Mouse (Mus musculus): ENCODE data around the gene Pgm1. TPM values are rescaled to one million over a fixed set of nuclear protein-coding genes. Genes with fewer than 3 reads are reported as not detected.

Gene Pgm1
- polyA plus RNA-seq, 1 experiment from 2014 or later = 110 TPM

GRCm38 (mm10) chr4:99936278-99936677, 7.1 kb downstream of the Pgm1 start:
- H3K4me1 ChIP-seq = 0 out of 2 replicates have a peak, but pooled peaks cover under 1% of the 10 kb centered on the region
- H3K36me3 ChIP-seq = peaks cover 9% of the 10 kb centered on the region; the same call in 1 of the 2 replicates
- no peak for ATAC-seq (ENCODE audit: insufficient read depth, low FRiP score, low read depth)
- H3K4me2 ChIP-seq = no peak overlapping the region
- H3K27me3 ChIP-seq (replicated peaks) = no peaks in the 10 kb centered on the region
- H3K9ac ChIP-seq = no peak overlapping the region
- WGBS = 87% methylated on average over 5 of the region's 5 CpGs
- no peaks in the 10 kb centered on the region for H3K9me3 ChIP-seq
- H3K4me3 ChIP-seq (replicated peaks) = no peak overlapping the region
- no peak overlapping the region for H3K27ac ChIP-seq

- Histone ChIP-seq H3K36me3 (peaks cover 6% of the 10 kb centered on the region; the same call in 1 of the 2 replicates), H3K4me1 (0 out of 2 replicates have a peak, but pooled peaks cover 2% of the 10 kb centered on the region), H3K9me3 (no peaks in the 10 kb centered on the region), H3K4me3 (replicated peaks) (no peak overlapping the region), H3K27ac (no peak overlapping the region), H3K4me2 (no peak overlapping the region), H3K27me3 (replicated peaks) (no peaks in the 10 kb centered on the region), H3K9ac (no peak overlapping the region)
- WGBS = 54% methylated on average over 16 of the region's 16 CpGs
- ATAC-seq (ENCODE audit: insufficient read depth, low FRiP score, low read depth) = no peak
Measured at GRCm38 (mm10) chr4:99939711-99940505, 10.7 kb downstream of the Pgm1 start.

- Histone ChIP-seq H3K4me3 (replicated peaks) (no peak overlapping the region), H3K9ac (no peak overlapping the region), H3K27me3 (replicated peaks) (no peaks in the 10 kb centered on the region), H3K9me3 (no peaks in the 10 kb centered on the region), H3K4me2 (no peak overlapping the region), H3K27ac (no peak overlapping the region), H3K4me1 (0 out of 2 replicates have a peak, but pooled peaks cover 2% of the 10 kb centered on the region), H3K36me3 (no peaks in the 10 kb centered on the region)
- ATAC-seq (ENCODE audit: insufficient read depth, low FRiP score, low read depth) = no peak
- WGBS = 66% methylated on average over 10 of the region's 10 CpGs
Measured at GRCm38 (mm10) chr4:99941655-99942414, 12.6 kb downstream of the Pgm1 start.

- no peak overlapping the region for H3K9ac ChIP-seq
- 0 out of 2 replicates have a peak, but pooled peaks cover 2% of the 10 kb centered on the region for H3K4me1 ChIP-seq
- 68% methylated on average over 2 of the region's 2 CpGs for WGBS
- H3K36me3 ChIP-seq = no peaks in the 10 kb centered on the region
- H3K27ac ChIP-seq = no peak overlapping the region
- no peak for ATAC-seq (ENCODE audit: insufficient read depth, low FRiP score, low read depth)
- no peak overlapping the region for H3K4me3 ChIP-seq (replicated peaks)
- H3K27me3 ChIP-seq (replicated peaks) = no peaks in the 10 kb centered on the region
- no peak overlapping the region for H3K4me2 ChIP-seq
- H3K9me3 ChIP-seq = no peaks in the 10 kb centered on the region
Measured at GRCm38 (mm10) chr4:99944606-99945005, 15.4 kb downstream of the Pgm1 start.

DNA sequence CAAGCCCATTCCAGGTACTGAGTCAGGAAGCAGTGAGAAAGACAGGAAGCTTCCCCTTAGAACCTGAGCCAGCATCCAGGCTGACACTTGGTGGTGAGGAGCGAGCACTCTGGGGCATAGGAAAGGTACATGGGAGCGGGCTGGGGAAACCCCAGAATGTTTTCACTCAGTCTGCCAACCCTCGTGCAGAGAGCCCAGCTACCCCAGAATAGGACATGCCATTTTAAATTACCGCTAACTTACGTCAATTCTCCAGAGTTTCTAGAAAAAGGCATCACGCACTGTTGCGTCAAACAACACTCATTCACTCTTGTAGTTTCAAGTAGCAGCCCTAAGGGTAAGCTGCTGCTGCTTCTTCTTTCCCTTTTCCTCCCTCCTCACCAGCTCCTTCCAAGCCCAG, 15.8 kb downstream of the Pgm1 start:
- no peaks in the 10 kb centered on the region for H3K27me3 ChIP-seq (replicated peaks)
- H3K4me3 ChIP-seq (replicated peaks) = no peak overlapping the region
- WGBS = 87% methylated on average over 7 of the region's 7 CpGs
- no peak overlapping the region for H3K4me2 ChIP-seq
- 0 out of 2 replicates have a peak, but pooled peaks cover 2% of the 10 kb centered on the region for H3K4me1 ChIP-seq
- H3K36me3 ChIP-seq = no peaks in the 10 kb centered on the region
- no peaks in the 10 kb centered on the region for H3K9me3 ChIP-seq
- H3K27ac ChIP-seq = no peak overlapping the region
- H3K9ac ChIP-seq = no peak overlapping the region
- ATAC-seq (ENCODE audit: insufficient read depth, low FRiP score, low read depth) = no peak

GRCm38 (mm10) chr4:99946516-99946915, 17.3 kb downstream of the Pgm1 start:
- no peaks in the 10 kb centered on the region for H3K36me3 ChIP-seq
- 85% methylated on average over 2 of the region's 2 CpGs for WGBS
- ATAC-seq (ENCODE audit: insufficient read depth, low FRiP score, low read depth) = no peak
- 0 out of 2 replicates have a peak, but pooled peaks cover 2% of the 10 kb centered on the region for H3K4me1 ChIP-seq
- H3K4me2 ChIP-seq = no peak overlapping the region
- H3K4me3 ChIP-seq (replicated peaks) = no peak overlapping the region
- H3K27ac ChIP-seq = no peak overlapping the region
- H3K27me3 ChIP-seq (replicated peaks) = no peaks in the 10 kb centered on the region
- no peak overlapping the region for H3K9ac ChIP-seq
- H3K9me3 ChIP-seq = no peaks in the 10 kb centered on the region

- H3K9me3 ChIP-seq = no peaks in the 10 kb centered on the region
- ATAC-seq (ENCODE audit: insufficient read depth, low FRiP score, low read depth) = no peak
- H3K27ac ChIP-seq = no peak overlapping the region
- no peak overlapping the region for H3K9ac ChIP-seq
- H3K36me3 ChIP-seq = no peaks in the 10 kb centered on the region
- no peaks in the 10 kb centered on the region for H3K27me3 ChIP-seq (replicated peaks)
- no peak overlapping the region for H3K4me3 ChIP-seq (replicated peaks)
- no peak overlapping the region for H3K4me2 ChIP-seq
- WGBS = 54% methylated on average over 1 of the region's 1 CpGs
- H3K4me1 ChIP-seq = no peaks in the 10 kb centered on the region
Measured at GRCm38 (mm10) chr4:99947192-99947591, 18.0 kb downstream of the Pgm1 start.

DNA sequence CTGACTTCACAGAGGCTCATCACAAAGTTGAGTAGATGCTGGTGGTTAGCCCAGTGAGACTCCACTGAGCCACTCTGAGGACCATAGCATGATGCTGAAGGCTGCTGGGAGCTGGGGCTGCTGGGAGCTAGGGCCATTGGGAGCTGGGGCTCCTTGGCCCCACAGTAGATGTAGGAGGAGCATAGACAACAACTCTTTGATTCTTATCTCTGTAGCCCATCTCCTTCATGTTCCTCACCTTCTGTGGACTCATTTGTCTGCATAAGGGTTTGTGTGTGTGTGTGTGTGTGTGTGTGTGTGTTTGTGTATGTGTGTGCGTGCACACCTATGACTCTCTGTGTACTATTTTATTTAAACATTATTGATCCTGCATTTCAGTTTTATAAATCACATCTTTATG, 18.7 kb downstream of the Pgm1 start:
- H3K27me3 ChIP-seq (replicated peaks) = no peaks in the 10 kb centered on the region
- H3K4me3 ChIP-seq (replicated peaks) = no peak overlapping the region
- 95% methylated on average over 1 of the region's 1 CpGs for WGBS
- H3K36me3 ChIP-seq = no peaks in the 10 kb centered on the region
- ATAC-seq (ENCODE audit: insufficient read depth, low FRiP score, low read depth) = no peak
- H3K27ac ChIP-seq = no peak overlapping the region
- peaks cover 3% of the 10 kb centered on the region; the same call in 1 of the 2 replicates for H3K4me1 ChIP-seq
- H3K4me2 ChIP-seq = no peak overlapping the region
- H3K9ac ChIP-seq = no peak overlapping the region
- H3K9me3 ChIP-seq = no peaks in the 10 kb centered on the region

DNA sequence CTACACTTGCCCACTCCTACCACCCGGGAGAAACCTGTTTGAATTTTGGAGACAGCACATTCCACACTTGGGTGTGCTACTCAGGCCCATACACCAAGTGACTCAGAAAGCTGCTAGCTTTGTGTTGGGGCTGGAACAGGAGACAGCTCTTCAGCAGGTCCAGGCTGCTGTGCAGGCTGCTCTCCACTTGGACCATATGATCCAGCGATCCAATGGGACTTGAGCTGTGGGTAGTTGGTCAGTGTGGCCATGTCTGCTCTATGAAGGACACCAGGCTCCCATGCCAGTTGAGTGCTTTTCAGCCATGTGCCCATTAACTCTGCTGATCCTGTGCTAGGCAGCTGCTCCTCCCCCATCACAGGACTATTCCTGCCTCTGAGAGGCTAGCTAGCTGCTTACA, 24.7 kb downstream of the Pgm1 start:
- Histone ChIP-seq H3K9ac (no peak overlapping the region), H3K36me3 (no peaks in the 10 kb centered on the region), H3K4me2 (no peak overlapping the region), H3K27me3 (replicated peaks) (no peaks in the 10 kb centered on the region), H3K9me3 (no peaks in the 10 kb centered on the region), H3K27ac (no peak overlapping the region), H3K4me3 (replicated peaks) (no peak overlapping the region), H3K4me1 (peaks cover 5% of the 10 kb centered on the region; the same call in 1 of the 2 replicates)
- WGBS = 74% methylated on average over 2 of the region's 2 CpGs
- no peak for ATAC-seq (ENCODE audit: insufficient read depth, low FRiP score, low read depth)

DNA sequence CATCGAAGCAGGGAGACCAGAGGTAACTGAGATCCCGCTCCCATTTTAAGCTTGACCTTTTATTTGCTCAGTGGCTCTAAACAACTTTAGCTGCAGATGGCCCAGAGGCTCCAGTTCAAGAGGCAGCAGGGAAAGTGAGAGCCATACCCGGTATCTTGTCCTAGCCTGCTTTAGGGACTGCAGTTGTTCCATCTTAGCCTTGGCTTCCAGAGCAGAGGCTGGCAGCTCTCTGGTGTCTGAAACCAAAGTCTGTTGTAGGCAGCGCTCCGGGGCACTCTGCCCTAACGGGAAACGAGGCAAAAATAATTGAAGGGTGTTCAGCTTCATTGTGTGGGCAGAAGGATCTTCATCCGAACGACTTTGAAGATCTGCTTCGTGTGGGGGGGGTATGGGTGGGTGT, 26.2 kb downstream of the Pgm1 start:
- Histone ChIP-seq H3K9ac (no peak overlapping the region), H3K36me3 (no peaks in the 10 kb centered on the region), H3K4me1 (peaks cover 5% of the 10 kb centered on the region; the same call in 1 of the 2 replicates), H3K27ac (no peak overlapping the region), H3K9me3 (no peaks in the 10 kb centered on the region), H3K4me3 (replicated peaks) (no peak overlapping the region), H3K4me2 (no peak overlapping the region), H3K27me3 (replicated peaks) (no peaks in the 10 kb centered on the region)
- WGBS = 81% methylated on average over 10 of the region's 10 CpGs
- ATAC-seq (ENCODE audit: insufficient read depth, low FRiP score, low read depth) = no peak

- WGBS = 85% methylated on average over 4 of the region's 4 CpGs
- Histone ChIP-seq H3K36me3 (no peaks in the 10 kb centered on the region), H3K4me2 (no peak overlapping the region), H3K9ac (no peak overlapping the region), H3K9me3 (no peaks in the 10 kb centered on the region), H3K4me3 (replicated peaks) (no peak overlapping the region), H3K27ac (no peak overlapping the region), H3K4me1 (peaks cover 5% of the 10 kb centered on the region; the same call in 1 of the 2 replicates), H3K27me3 (replicated peaks) (no peaks in the 10 kb centered on the region)
- ATAC-seq (ENCODE audit: insufficient read depth, low FRiP score, low read depth) = no peak
Measured at GRCm38 (mm10) chr4:99957186-99957585, 28.0 kb downstream of the Pgm1 start.

Data from stomach, embryonic 15.5 days (tissue).